ENCODE assay signal across 8 mouse cellular contexts in genomic region chr12:69682065-69682787, GRCm38 (mm10). TPM values are rescaled to one million over a fixed set of nuclear protein-coding genes. Genes with fewer than 3 reads are reported as not detected.
DNase-seq lines count a peak whose midpoint lies in the region; ATAC-seq lines count a peak whose summit lies in the region.

No protein-coding gene starts in this region.

- H3K27me3 ChIP-seq in hindbrain, embryonic 14.5 days (ENCODE audit: control insufficient read depth, insufficient read depth, low read length), result no peaks in the 10 kb centered on the region

- no peaks in the 10 kb centered on the region for H3K36me3 ChIP-seq in hindbrain, embryonic 14.5 days (replicated peaks; ENCODE audit: control insufficient read depth, insufficient read depth)
- H3K36me3 ChIP-seq in macrophage (ENCODE audit: inconsistent target), result no peaks in the 10 kb centered on the region

- peak; percentile 59 for DNase-seq in WW6 (ENCODE audit: low read depth, low spot score)
- peak; percentile 91 to 93 for DNase-seq in cerebellum, postnatal 25 days
- DNase-seq in frontal cortex, postnatal 25 days (ENCODE audit: low spot score in 2 of 2), result peak; percentile 55 to 67
- peak; percentile 81 for DNase-seq in hindbrain, embryonic 14.5 days (ENCODE audit: low spot score)
- peak; percentile 79 to 85 for DNase-seq in left cerebral cortex, adult 18-20 months (ENCODE audit: low spot score in 2 of 2)
- DNase-seq in right cerebral cortex, adult 18-20 months, result peak; percentile 83
- peak; percentile 51 for DNase-seq in urinary bladder, postnatal 10 days (ENCODE audit: low spot score)

- peak; percentile 89 for ATAC-seq in hindbrain, embryonic 14.5 days (ENCODE audit: low FRiP score)

- peaks cover 11% of the 10 kb centered on the region; the same call in 1 of the 2 replicates for H3K4me1 ChIP-seq in hindbrain, embryonic 14.5 days (replicated peaks; ENCODE audit: control insufficient read depth, insufficient read depth, low read length)

- peak overlapping the region; percentile 97 for H3K9ac ChIP-seq in hindbrain, embryonic 14.5 days

- peaks cover 38% of the 10 kb centered on the region for H3K79me2 ChIP-seq in macrophage (ENCODE audit: inconsistent target)

- peak overlapping the region; percentile 71 for H3K4me2 ChIP-seq in hindbrain, embryonic 14.5 days (replicated peaks)

- peak overlapping the region; percentile 97 for H3K4me3 ChIP-seq in hindbrain, embryonic 14.5 days (replicated peaks; ENCODE audit: low read length)
- H3K4me3 ChIP-seq in macrophage (ENCODE audit: inconsistent target), result peak overlapping the region; percentile 64

- WGBS in hindbrain, embryonic 14.5 days, result under 1% methylated on average over 51 of the region's 54 CpGs
- under 1% methylated on average over 31 of the region's 54 CpGs for WGBS in macrophage (ENCODE audit: missing documents)

- no peaks in the 10 kb centered on the region for H3K9me3 ChIP-seq in hindbrain, embryonic 14.5 days (ENCODE audit: control insufficient read depth, low read length)

- peak overlapping the region; percentile 98 for H3K27ac ChIP-seq in hindbrain, embryonic 14.5 days
- peak overlapping the region; percentile 58 for H3K27ac ChIP-seq in macrophage

RNA-seq across cellular contexts. Expression of gene Sos2, which starts 0.6 kb away (rescaled TPM):
- polyA plus RNA-seq in hindbrain, embryonic 14.5 days (2014; fragmentation: Nextera tagmentation; extraction: Ambion mirVana), result 14.5 and 15.6 TPM in 2 replicates
- 10 to 100 TPM; 36.3 to 39.6 TPM for total RNA-seq in left cerebral cortex, adult 18-20 months (2021)
- 100 to 1,000 TPM in 1 of 26 experiments, 10 to 100 TPM in 25; 10.1 to 105 (median 70.1) TPM for total RNA-seq in macrophage (2018; cell fraction: chromatin; rRNA removed)
- total RNA-seq in macrophage (2018; cell fraction: cytosol; rRNA removed), result 10 to 100 TPM; 22.5 to 43.1 (median 33.7) TPM
- 10 to 100 TPM; 17.3 to 92.2 (median 47.9) TPM for total RNA-seq in macrophage (2018; cell fraction: nucleus; rRNA removed)
- 18.5 to 35.5 TPM (median 24.7 TPM) in 3 replicates for polyA plus RNA-seq in macrophage (2018)

RNA-seq across cellular contexts. Expression of gene L2hgdh, which starts 42.4 kb away (rescaled TPM):
- polyA plus RNA-seq in hindbrain, embryonic 14.5 days (2014; fragmentation: Nextera tagmentation; extraction: Ambion mirVana), result 11.1 and 13.6 TPM in 2 replicates
- total RNA-seq in left cerebral cortex, adult 18-20 months (2021), result 10 to 100 TPM; 21.9 TPM
- total RNA-seq in macrophage (2018; cell fraction: chromatin; rRNA removed), result 1 to 10 TPM in 24 of 26 experiments, under 1 TPM in 2; 0.70 to 9.5 (median 2.7) TPM
- total RNA-seq in macrophage (2018; cell fraction: cytosol; rRNA removed), result 1 to 10 TPM in 17 of 26 experiments, under 1 TPM in 9; 0.53 to 2.0 (median 1.4) TPM
- total RNA-seq in macrophage (2018; cell fraction: nucleus; rRNA removed), result 1 to 10 TPM in 22 of 26 experiments, under 1 TPM in 4; 0.40 to 7.4 (median 2.6) TPM
- polyA plus RNA-seq in macrophage (2018), result 0.85 to 3.1 TPM (median 1.2 TPM) in 3 replicates

RNA-seq across cellular contexts. Expression of gene Atp5s, which starts 42.5 kb away (rescaled TPM):
- polyA plus RNA-seq in hindbrain, embryonic 14.5 days (2014; fragmentation: Nextera tagmentation; extraction: Ambion mirVana), result 38.9 and 39.1 TPM in 2 replicates
- 10 to 100 TPM; 32.7 to 32.8 TPM for total RNA-seq in left cerebral cortex, adult 18-20 months (2021)
- total RNA-seq in macrophage (2018; cell fraction: chromatin; rRNA removed), result 10 to 100 TPM in 24 of 26 experiments, 1 to 10 TPM in 2; 7.2 to 39.4 (median 20.4) TPM
- 1 to 10 TPM; 3.5 to 9.3 (median 5.9) TPM for total RNA-seq in macrophage (2018; cell fraction: cytosol; rRNA removed)
- total RNA-seq in macrophage (2018; cell fraction: nucleus; rRNA removed), result 10 to 100 TPM in 19 of 26 experiments, 1 to 10 TPM in 7; 4.7 to 33.7 (median 16.7) TPM
- 7.8 to 9.8 TPM (median 9.3 TPM) in 3 replicates for polyA plus RNA-seq in macrophage (2018)

Comparison
In these comparisons a context has a peak if more than half of its experiments do, and no peak if none do; other contexts are left out.
1. Peak in every context shown above with its lines: DNase-seq, ATAC-seq, H3K4me3 ChIP-seq and H3K27ac ChIP-seq.